Mouse (Mus musculus): ENCODE data around the gene Ccl3. TPM values are rescaled to one million over a fixed set of nuclear protein-coding genes. Genes with fewer than 3 reads are reported as not detected.

The Ccl3 gene
- polyA plus RNA-seq, 1 experiment: 2.0 TPM

GRCm38 (mm10) chr11:83654606-83655005, 5.5 kb upstream of the Ccl3 start:
- TF ChIP-seq POLR2A (IDR thresholded peaks at IDR 0.05; ENCODE audit: borderline replicate concordance, control insufficient read depth, low read depth, low read length) (no peak), CTCF (IDR thresholded peaks at IDR 0.05; ENCODE audit: control insufficient read depth, insufficient read depth, low read length) (no peak)
- Histone ChIP-seq H3K4me3 (replicated peaks; ENCODE audit: control insufficient read depth, low read depth, low read length) (no peak overlapping the region), H3K27ac (ENCODE audit: control insufficient read depth, insufficient read depth, low read depth, low read length, poor library complexity) (no peak overlapping the region), H3K4me1 (ENCODE audit: control insufficient read depth, insufficient read depth, low read length) (peaks cover 1% of the 10 kb centered on the region; the same call in 1 of the 2 replicates)
- WGBS: 76% methylated on average over 8 of the region's 8 CpGs

- TF ChIP-seq CTCF (IDR thresholded peaks at IDR 0.05; ENCODE audit: control insufficient read depth, insufficient read depth, low read length) (no peak), POLR2A (IDR thresholded peaks at IDR 0.05; ENCODE audit: borderline replicate concordance, control insufficient read depth, low read depth, low read length) (no peak)
- Histone ChIP-seq H3K4me3 (replicated peaks; ENCODE audit: control insufficient read depth, low read depth, low read length) (no peak overlapping the region), H3K4me1 (ENCODE audit: control insufficient read depth, insufficient read depth, low read length) (peaks cover 5% of the 10 kb centered on the region; the same call in 1 of the 2 replicates), H3K27ac (ENCODE audit: control insufficient read depth, insufficient read depth, low read depth, low read length, poor library complexity) (no peak overlapping the region)
- WGBS: 92% methylated on average over 6 of the region's 6 CpGs
Observed at GRCm38 (mm10) chr11:83646356-83647149, 2.6 kb downstream of the Ccl3 start.

DNA sequence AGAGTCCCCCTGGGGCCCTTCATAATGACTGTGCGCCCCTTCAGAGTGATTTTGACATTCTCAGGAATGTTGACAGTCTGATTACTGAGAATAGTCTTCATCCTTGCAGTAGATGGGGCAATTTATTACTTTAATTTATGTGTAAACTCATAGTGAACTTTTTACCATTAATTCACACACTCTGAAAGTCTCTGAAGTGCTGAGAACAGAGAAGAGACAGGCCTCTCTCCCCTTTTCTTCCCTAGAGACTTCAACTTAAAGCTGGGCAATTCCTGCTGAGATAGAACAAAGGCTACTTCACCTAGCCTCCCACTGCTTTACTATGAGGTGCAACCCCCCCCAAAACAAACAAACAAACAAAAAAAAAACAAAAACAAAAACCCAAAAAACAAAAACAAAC, 3.6 kb downstream of the Ccl3 start, which contains the start of gene Rpl9-ps1:
TSS of gene Rpl9-ps1 (minus strand) at position 101 of the 400 bp plus-strand sequence.
- no peak within 1 kb of the TSS for H3K27ac ChIP-seq (ENCODE audit: control insufficient read depth, insufficient read depth, low read depth, low read length, poor library complexity)
- no peak within 1 kb of the TSS for H3K4me3 ChIP-seq (replicated peaks; ENCODE audit: control insufficient read depth, low read depth, low read length)
- 78% methylated on average over 1 of the region's 1 CpGs for WGBS
- peaks cover 4% of the 10 kb centered on the region; the same call in 1 of the 2 replicates for H3K4me1 ChIP-seq (ENCODE audit: control insufficient read depth, insufficient read depth, low read length)
- TF ChIP-seq POLR2A (IDR thresholded peaks at IDR 0.05; ENCODE audit: borderline replicate concordance, control insufficient read depth, low read depth, low read length): no peak
- TF ChIP-seq CTCF (IDR thresholded peaks at IDR 0.05; ENCODE audit: control insufficient read depth, insufficient read depth, low read length): no peak

GRCm38 (mm10) chr11:83641216-83641615, 7.9 kb downstream of the Ccl3 start:
- TF ChIP-seq CTCF (IDR thresholded peaks at IDR 0.05; ENCODE audit: control insufficient read depth, insufficient read depth, low read length): no peak
- TF ChIP-seq POLR2A (IDR thresholded peaks at IDR 0.05; ENCODE audit: borderline replicate concordance, control insufficient read depth, low read depth, low read length): no peak
- peaks cover 2% of the 10 kb centered on the region; the same call in 1 of the 2 replicates for H3K4me1 ChIP-seq (ENCODE audit: control insufficient read depth, insufficient read depth, low read length)
- no peak overlapping the region for H3K4me3 ChIP-seq (replicated peaks; ENCODE audit: control insufficient read depth, low read depth, low read length)
- WGBS: 7% methylated on average over 2 of the region's 2 CpGs
- H3K27ac ChIP-seq (ENCODE audit: control insufficient read depth, insufficient read depth, low read depth, low read length, poor library complexity): peak overlapping the region; percentile 70; the same call in 1 of the 2 replicates

- Histone ChIP-seq H3K27ac (ENCODE audit: control insufficient read depth, insufficient read depth, low read depth, low read length, poor library complexity) (peak overlapping the region; percentile 91), H3K4me1 (ENCODE audit: control insufficient read depth, insufficient read depth, low read length) (peaks cover 2% of the 10 kb centered on the region; the same call in 1 of the 2 replicates), H3K4me3 (replicated peaks; ENCODE audit: control insufficient read depth, low read depth, low read length) (no peak overlapping the region)
- TF ChIP-seq CTCF (IDR thresholded peaks at IDR 0.05; ENCODE audit: control insufficient read depth, insufficient read depth, low read length) (no peak), POLR2A (IDR thresholded peaks at IDR 0.05; ENCODE audit: borderline replicate concordance, control insufficient read depth, low read depth, low read length) (no peak)
- WGBS: under 1% methylated on average over 5 of the region's 5 CpGs
Observed at GRCm38 (mm10) chr11:83640141-83640540, 9.0 kb downstream of the Ccl3 start.

DNA sequence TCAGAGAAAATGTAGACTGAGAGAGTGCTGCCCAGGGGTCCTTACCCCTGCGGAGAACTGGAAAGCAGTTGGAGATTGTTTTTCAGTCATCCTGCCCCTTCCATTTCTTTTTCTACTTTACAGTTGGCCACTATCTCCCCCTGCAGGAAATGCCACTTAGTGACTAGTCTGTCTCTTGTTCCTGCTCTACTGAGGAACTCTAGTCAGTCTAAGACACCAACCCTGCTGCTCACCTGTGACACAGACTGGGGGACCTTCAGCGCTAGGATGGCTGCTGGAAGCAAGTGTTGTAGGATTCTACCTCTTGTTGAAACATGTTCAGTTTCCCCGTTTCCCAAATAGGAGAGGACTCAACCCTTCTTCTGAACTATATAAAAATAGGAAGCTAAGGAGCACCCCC, 9.6 kb downstream of the Ccl3 start:
- Histone ChIP-seq H3K27ac (ENCODE audit: control insufficient read depth, insufficient read depth, low read depth, low read length, poor library complexity) (peak overlapping the region; percentile 91; the same call in 1 of the 2 replicates), H3K4me3 (replicated peaks; ENCODE audit: control insufficient read depth, low read depth, low read length) (no peak overlapping the region), H3K4me1 (ENCODE audit: control insufficient read depth, insufficient read depth, low read length) (peaks cover 2% of the 10 kb centered on the region; the same call in 1 of the 2 replicates)
- WGBS: 17% methylated on average over 3 of the region's 3 CpGs
- TF ChIP-seq CTCF (IDR thresholded peaks at IDR 0.05; ENCODE audit: control insufficient read depth, insufficient read depth, low read length) (no peak), POLR2A (IDR thresholded peaks at IDR 0.05; ENCODE audit: borderline replicate concordance, control insufficient read depth, low read depth, low read length) (no peak)

- Histone ChIP-seq H3K4me1 (ENCODE audit: control insufficient read depth, insufficient read depth, low read length) (peaks cover 2% of the 10 kb centered on the region; the same call in 1 of the 2 replicates), H3K4me3 (replicated peaks; ENCODE audit: control insufficient read depth, low read depth, low read length) (no peak overlapping the region), H3K27ac (ENCODE audit: control insufficient read depth, insufficient read depth, low read depth, low read length, poor library complexity) (peak overlapping the region; percentile 78)
- WGBS: 24% methylated on average over 2 of the region's 2 CpGs
- TF ChIP-seq CTCF (IDR thresholded peaks at IDR 0.05; ENCODE audit: control insufficient read depth, insufficient read depth, low read length): no peak
Observed at GRCm38 (mm10) chr11:83638934-83639333, 10.2 kb downstream of the Ccl3 start.

DNA sequence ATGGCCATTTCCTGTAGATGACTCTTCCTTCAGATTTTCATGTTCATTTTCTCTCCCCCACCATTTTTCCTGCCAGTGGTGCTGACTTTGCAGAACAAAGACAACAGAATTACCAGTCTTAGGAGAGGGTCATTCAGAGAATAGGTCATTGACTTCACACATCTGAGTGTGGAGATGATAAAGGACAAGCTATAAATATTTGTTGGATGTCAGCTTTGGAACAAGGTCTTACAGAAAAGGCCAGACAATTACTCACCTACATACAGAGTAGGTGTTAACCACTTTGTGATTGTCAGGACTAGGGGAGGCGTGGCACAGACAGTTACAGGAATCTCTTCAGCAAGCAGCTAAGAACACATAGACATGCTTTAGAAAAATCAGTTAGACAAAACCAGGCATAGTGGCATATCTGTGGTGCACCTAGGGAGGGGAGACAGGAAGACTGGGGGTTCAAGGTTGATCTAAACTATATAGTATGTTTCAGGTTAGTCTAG, 12.4 kb downstream of the Ccl3 start:
- H3K4me1 ChIP-seq (ENCODE audit: control insufficient read depth, insufficient read depth, low read length): peaks cover 2% of the 10 kb centered on the region; the same call in 1 of the 2 replicates

More for the DNA sequence above, 12.4 kb downstream of the Ccl3 start:
- TF ChIP-seq POLR2A (IDR thresholded peaks at IDR 0.05; ENCODE audit: borderline replicate concordance, control insufficient read depth, low read depth, low read length): no peak
- TF ChIP-seq CTCF (IDR thresholded peaks at IDR 0.05; ENCODE audit: control insufficient read depth, insufficient read depth, low read length): no peak
- no peak overlapping the region for H3K4me3 ChIP-seq (replicated peaks; ENCODE audit: control insufficient read depth, low read depth, low read length)
- H3K27ac ChIP-seq (ENCODE audit: control insufficient read depth, insufficient read depth, low read depth, low read length, poor library complexity): no peak overlapping the region
- WGBS: 77% methylated on average over 1 of the region's 1 CpGs

Data from bone marrow, adult 2 months (tissue).